Mouse (Mus musculus): ENCODE data around the gene Cactin.

Gene Cactin

GRCm38 (mm10) chr10:81320550-81321347 lies at the start of gene Cactin:
TSS of gene Cactin (plus strand) at chr10:81321103.
- DNase-seq (ENCODE audit: low spot score): peak; percentile 100

- no peak for DNase-seq (ENCODE audit: low spot score)
Observed at GRCm38 (mm10) chr10:81272356-81272755, 48.5 kb upstream of the Cactin start.

GRCm38 (mm10) chr10:81273842-81274241 lies 47.1 kb upstream of the Cactin start:
- DNase-seq (ENCODE audit: low spot score): no peak

GRCm38 (mm10) chr10:81277676-81278075 lies 43.2 kb upstream of the Cactin start:
- DNase-seq (ENCODE audit: low spot score): no peak

GRCm38 (mm10) chr10:81279496-81279895 lies 41.4 kb upstream of the Cactin start:
- no peak for DNase-seq (ENCODE audit: low spot score)

GRCm38 (mm10) chr10:81284189-81284588 lies 36.7 kb upstream of the Cactin start:
- DNase-seq (ENCODE audit: low spot score): peak; percentile 45

- DNase-seq (ENCODE audit: low spot score): peak; percentile 69
Observed at GRCm38 (mm10) chr10:81284719-81285118, 36.2 kb upstream of the Cactin start.

GRCm38 (mm10) chr10:81285694-81286450 lies 35.0 kb upstream of the Cactin start:
- peak; percentile 94 for DNase-seq (ENCODE audit: low spot score)

- DNase-seq (ENCODE audit: low spot score): peak; percentile 73
Observed at GRCm38 (mm10) chr10:81286586-81286985, 34.3 kb upstream of the Cactin start.

- peak; percentile 73 for DNase-seq (ENCODE audit: low spot score)
Observed at GRCm38 (mm10) chr10:81287513-81288157, 33.3 kb upstream of the Cactin start.

GRCm38 (mm10) chr10:81288601-81289000 lies 32.3 kb upstream of the Cactin start:
- peak; percentile 52 for DNase-seq (ENCODE audit: low spot score)

GRCm38 (mm10) chr10:81289278-81289677 lies 31.6 kb upstream of the Cactin start:
- DNase-seq (ENCODE audit: low spot score): peak; percentile 70

GRCm38 (mm10) chr10:81289811-81290210 lies 31.1 kb upstream of the Cactin start:
- DNase-seq (ENCODE audit: low spot score): peak; percentile 78

- DNase-seq (ENCODE audit: low spot score): peak; percentile 73
Observed at GRCm38 (mm10) chr10:81290698-81291460, 30.0 kb upstream of the Cactin start.

- DNase-seq (ENCODE audit: low spot score): no peak
Observed at GRCm38 (mm10) chr10:81291511-81292104, 29.3 kb upstream of the Cactin start, which contains the start of gene Tjp3. TSS of gene Tjp3 (minus strand) at chr10:81291581.

GRCm38 (mm10) chr10:81292554-81293333 lies 28.2 kb upstream of the Cactin start, which contains the start of gene Pip5k1c:
TSS of gene Pip5k1c (plus strand) at chr10:81292963.
- DNase-seq (ENCODE audit: low spot score): peak; percentile 99

GRCm38 (mm10) chr10:81293334-81294030 lies 27.4 kb upstream of the Cactin start:
- no peak for DNase-seq (ENCODE audit: low spot score)

- no peak for DNase-seq (ENCODE audit: low spot score)
Observed at GRCm38 (mm10) chr10:81294442-81294841, 26.5 kb upstream of the Cactin start.

- DNase-seq (ENCODE audit: low spot score): no peak
Observed at GRCm38 (mm10) chr10:81295185-81295584, 25.7 kb upstream of the Cactin start.

- no peak for DNase-seq (ENCODE audit: low spot score)
Observed at GRCm38 (mm10) chr10:81297246-81297645, 23.7 kb upstream of the Cactin start.

All from urinary bladder, postnatal 14 days (tissue).